Mouse (Mus musculus): Measurements from ENCODE around the gene Acsm5. TPM values are rescaled to one million over a fixed set of nuclear protein-coding genes. Genes with fewer than 3 reads are reported as not detected.

Acsm5 gene
- polyA plus RNA-seq (2012; rRNA removed) = 1.0 and 2.7 TPM in 2 replicates

DNA sequence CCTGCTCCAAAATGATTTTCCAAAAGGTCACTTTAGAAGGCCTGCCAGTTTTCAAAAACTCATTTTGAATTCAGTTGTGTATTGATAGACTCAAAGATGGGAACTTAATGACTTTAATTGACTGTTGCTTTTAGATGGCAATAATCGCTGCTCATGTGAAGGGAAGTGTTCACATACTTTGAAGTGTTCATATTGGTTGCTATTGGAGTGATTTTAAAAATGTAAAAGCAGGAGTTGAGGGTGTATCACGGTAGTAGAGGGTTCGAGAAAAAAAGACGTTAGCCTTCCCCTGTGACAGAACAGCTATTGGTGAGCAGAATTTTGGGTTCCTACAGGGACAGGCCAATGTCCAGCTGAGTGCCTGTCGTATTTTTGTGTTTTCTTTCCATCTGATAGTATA, at the start of gene Acsm5:
Gene Acsm5, plus strand, starts transcription at position 301 of the 400 bp plus-strand sequence.
- TF ChIP-seq POLR2A (IDR thresholded peaks at IDR 0.05; ENCODE audit: low read depth, low read length) = no peak
- TF ChIP-seq CTCF (IDR thresholded peaks at IDR 0.05; ENCODE audit: extremely low read depth, insufficient read length, insufficient replicate concordance, low read depth, low read length) = no peak
- Histone ChIP-seq H3K27me3 (ENCODE audit: control insufficient read depth, insufficient read depth, low read length) (no peaks in the 10 kb centered on the region), H3K4me3 (ENCODE audit: low read depth, low read length) (no peak within 1 kb of the TSS), H3K36me3 (ENCODE audit: control insufficient read depth, insufficient read depth, low read length) (no peaks in the 10 kb centered on the region), H3K4me1 (ENCODE audit: control insufficient read depth, insufficient read depth, insufficient read length, low read length) (peaks cover 25% of the 10 kb centered on the region; the same call in 1 of the 2 replicates), H3K27ac (ENCODE audit: insufficient read depth, low read depth, low read length) (no peak within 1 kb of the TSS)
- 69% methylated on average over 5 of the region's 5 CpGs for WGBS

DNA sequence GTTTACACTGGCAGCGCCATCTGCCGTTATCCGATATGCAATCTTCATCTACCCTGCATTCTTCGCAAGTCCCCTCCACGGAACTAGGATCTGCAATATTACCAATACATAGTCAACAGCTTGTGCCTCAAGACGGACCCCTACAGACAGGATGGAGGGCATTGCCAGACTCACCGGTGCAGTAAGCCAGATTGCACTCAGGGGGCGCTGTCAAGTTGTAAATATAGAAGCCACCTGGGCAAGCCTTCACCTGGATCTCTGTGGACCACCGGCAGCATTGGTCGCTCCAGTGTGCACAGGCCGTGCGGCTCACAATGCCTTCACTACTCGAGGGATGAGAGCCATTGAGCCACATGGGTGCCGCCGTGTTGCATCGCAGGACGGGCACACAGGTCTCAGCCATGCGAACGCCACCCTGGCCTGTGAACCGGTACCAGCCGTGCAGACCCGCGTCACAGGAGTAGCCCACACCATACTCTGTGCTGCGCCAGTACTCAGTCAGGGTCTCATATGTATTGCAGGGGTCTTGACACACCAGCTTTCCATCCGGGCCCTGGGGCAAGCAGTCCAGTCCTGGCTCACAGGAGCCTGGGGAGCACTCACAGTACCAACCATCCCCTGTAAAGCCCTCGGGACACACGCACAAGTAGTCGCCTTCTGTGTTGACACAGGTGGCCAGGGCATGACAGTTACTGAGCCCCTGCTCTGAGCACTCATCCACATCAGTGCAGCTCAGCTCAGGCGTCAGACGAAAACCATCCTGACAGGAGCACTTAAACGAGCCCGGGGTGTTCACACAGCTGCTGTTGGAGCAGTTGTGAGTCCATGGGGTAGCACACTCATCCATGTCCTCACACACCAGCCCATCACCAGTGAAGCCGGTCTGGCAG, 42.5 kb upstream of the Acsm5 start:
- Histone ChIP-seq H3K27ac (ENCODE audit: insufficient read depth, low read depth, low read length) (no peak overlapping the region), H3K36me3 (ENCODE audit: control insufficient read depth, insufficient read depth, low read length) (no peaks in the 10 kb centered on the region)
- 67% methylated on average over 33 of the region's 33 CpGs for WGBS

DNA sequence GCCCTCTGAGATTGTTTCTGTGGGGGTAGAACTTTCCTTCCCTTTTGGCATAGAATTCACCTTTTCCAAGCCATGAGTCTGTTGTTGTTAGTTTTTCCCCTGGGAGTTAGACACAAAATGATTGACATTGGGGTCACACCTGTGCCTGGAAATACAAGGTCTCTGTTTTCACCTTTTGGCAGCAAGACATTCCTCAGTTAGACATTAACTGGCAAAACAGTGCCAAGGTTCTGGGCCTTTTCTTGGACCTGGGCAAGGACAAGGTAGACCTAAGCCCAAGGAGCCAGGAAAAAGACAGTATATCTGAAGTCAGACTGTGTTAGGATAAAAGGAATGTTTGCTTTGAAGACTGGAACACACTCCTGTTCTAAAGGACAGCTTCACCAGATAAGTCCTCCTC, 40.0 kb upstream of the Acsm5 start, which contains the start of gene Umod:
Gene Umod, minus strand, starts transcription at position 27 of the 400 bp plus-strand sequence.
- Histone ChIP-seq H3K27ac (ENCODE audit: insufficient read depth, low read depth, low read length) (no peak within 1 kb of the TSS), H3K4me3 (ENCODE audit: low read depth, low read length) (no peak within 1 kb of the TSS)

More for the DNA sequence above, 42.5 kb upstream of the Acsm5 start:
- Histone ChIP-seq H3K4me3 (ENCODE audit: low read depth, low read length) (no peak overlapping the region), H3K4me1 (ENCODE audit: control insufficient read depth, insufficient read depth, insufficient read length, low read length) (no peaks in the 10 kb centered on the region), H3K27me3 (ENCODE audit: control insufficient read depth, insufficient read depth, low read length) (no peaks in the 10 kb centered on the region)
- TF ChIP-seq POLR2A (IDR thresholded peaks at IDR 0.05; ENCODE audit: low read depth, low read length) (no peak), CTCF (IDR thresholded peaks at IDR 0.05; ENCODE audit: extremely low read depth, insufficient read length, insufficient replicate concordance, low read depth, low read length) (no peak)

GRCm38 (mm10) chr7:119484154-119484553, 35.1 kb upstream of the Acsm5 start:
- Histone ChIP-seq H3K4me1 (ENCODE audit: control insufficient read depth, insufficient read depth, insufficient read length, low read length) (no peaks in the 10 kb centered on the region), H3K27ac (ENCODE audit: insufficient read depth, low read depth, low read length) (no peak overlapping the region), H3K4me3 (ENCODE audit: low read depth, low read length) (no peak overlapping the region), H3K27me3 (ENCODE audit: control insufficient read depth, insufficient read depth, low read length) (no peaks in the 10 kb centered on the region), H3K36me3 (ENCODE audit: control insufficient read depth, insufficient read depth, low read length) (no peaks in the 10 kb centered on the region)
- TF ChIP-seq CTCF (IDR thresholded peaks at IDR 0.05; ENCODE audit: extremely low read depth, insufficient read length, insufficient replicate concordance, low read depth, low read length) (no peak), POLR2A (IDR thresholded peaks at IDR 0.05; ENCODE audit: low read depth, low read length) (no peak)
- 82% methylated on average over 4 of the region's 4 CpGs for WGBS

More for the DNA sequence above, 40.0 kb upstream of the Acsm5 start, which contains the start of gene Umod:
- Histone ChIP-seq H3K36me3 (ENCODE audit: control insufficient read depth, insufficient read depth, low read length) (no peaks in the 10 kb centered on the region), H3K4me1 (ENCODE audit: control insufficient read depth, insufficient read depth, insufficient read length, low read length) (no peaks in the 10 kb centered on the region), H3K27me3 (ENCODE audit: control insufficient read depth, insufficient read depth, low read length) (no peaks in the 10 kb centered on the region)
- no peak for TF ChIP-seq POLR2A (IDR thresholded peaks at IDR 0.05; ENCODE audit: low read depth, low read length)
- no peak for TF ChIP-seq CTCF (IDR thresholded peaks at IDR 0.05; ENCODE audit: extremely low read depth, insufficient read length, insufficient replicate concordance, low read depth, low read length)

DNA sequence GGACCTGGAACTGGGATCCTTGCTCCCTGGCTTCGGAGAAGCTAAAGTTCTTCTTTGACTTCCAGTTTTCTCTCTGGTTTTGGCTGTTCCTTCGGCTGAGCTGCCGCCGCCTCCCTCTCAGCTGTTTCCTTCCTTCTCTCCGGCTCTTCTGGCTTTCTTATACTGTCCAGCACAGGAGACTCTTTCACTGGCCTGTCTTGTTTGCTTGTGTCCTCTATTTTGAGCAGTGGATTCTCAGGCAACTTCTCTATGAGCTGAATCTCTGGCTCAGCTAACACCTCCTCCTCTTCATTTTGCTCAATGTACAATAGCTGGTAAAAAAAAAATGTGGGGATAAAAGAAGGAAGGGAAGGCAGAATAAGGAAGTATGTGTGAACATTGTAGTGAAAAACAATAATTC, 32.6 kb upstream of the Acsm5 start:
- H3K4me3 ChIP-seq (ENCODE audit: low read depth, low read length) = no peak overlapping the region
- 77% methylated on average over 5 of the region's 5 CpGs for WGBS
- TF ChIP-seq CTCF (IDR thresholded peaks at IDR 0.05; ENCODE audit: extremely low read depth, insufficient read length, insufficient replicate concordance, low read depth, low read length) (no peak), POLR2A (IDR thresholded peaks at IDR 0.05; ENCODE audit: low read depth, low read length) (no peak)
- no peak overlapping the region for H3K27ac ChIP-seq (ENCODE audit: insufficient read depth, low read depth, low read length)
- H3K4me1 ChIP-seq (ENCODE audit: control insufficient read depth, insufficient read depth, insufficient read length, low read length) = no peaks in the 10 kb centered on the region
- no peaks in the 10 kb centered on the region for H3K36me3 ChIP-seq (ENCODE audit: control insufficient read depth, insufficient read depth, low read length)
- H3K27me3 ChIP-seq (ENCODE audit: control insufficient read depth, insufficient read depth, low read length) = no peaks in the 10 kb centered on the region

DNA sequence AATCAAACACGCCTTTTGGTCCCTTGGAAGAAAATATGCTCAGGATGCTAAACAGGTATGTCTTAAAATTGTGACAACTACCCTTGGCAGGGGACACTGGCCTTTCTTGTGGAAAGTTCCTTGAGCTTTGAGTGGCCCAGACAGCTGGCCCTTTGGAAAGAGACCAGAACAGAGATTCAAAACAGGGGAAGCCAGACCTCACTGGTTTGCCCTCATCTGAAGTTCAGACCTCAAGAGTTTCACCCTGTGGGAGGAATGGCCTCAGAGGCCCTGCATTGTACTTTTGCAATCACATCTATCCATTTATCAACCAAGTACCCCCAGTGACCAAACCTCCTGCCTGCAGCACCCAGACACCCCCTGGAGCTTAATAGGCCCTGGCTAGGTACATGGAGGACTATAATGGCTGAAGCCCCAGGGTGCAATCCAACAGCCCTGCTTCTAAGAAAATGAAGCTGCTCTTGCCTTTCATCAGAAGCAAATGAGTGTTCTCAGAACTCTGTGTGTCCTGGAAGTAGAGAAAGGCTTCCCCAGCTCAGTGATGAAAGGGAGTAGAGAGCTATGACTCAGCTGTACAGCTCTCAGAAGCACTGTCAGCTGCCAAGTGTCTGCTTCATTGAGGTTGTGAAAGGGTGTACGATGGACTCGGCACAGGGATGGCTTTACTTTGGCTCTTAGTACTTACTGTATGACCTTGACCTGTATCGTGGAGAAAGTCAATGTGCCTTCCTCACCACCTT, 29.1 kb upstream of the Acsm5 start:
- Histone ChIP-seq H3K4me3 (ENCODE audit: low read depth, low read length) (no peak overlapping the region), H3K4me1 (ENCODE audit: control insufficient read depth, insufficient read depth, insufficient read length, low read length) (no peaks in the 10 kb centered on the region), H3K36me3 (ENCODE audit: control insufficient read depth, insufficient read depth, low read length) (no peaks in the 10 kb centered on the region), H3K27me3 (ENCODE audit: control insufficient read depth, insufficient read depth, low read length) (no peaks in the 10 kb centered on the region), H3K27ac (ENCODE audit: insufficient read depth, low read depth, low read length) (no peak overlapping the region)
- 76% methylated on average over 4 of the region's 4 CpGs for WGBS
- no peak for TF ChIP-seq POLR2A (IDR thresholded peaks at IDR 0.05; ENCODE audit: low read depth, low read length)
- no peak for TF ChIP-seq CTCF (IDR thresholded peaks at IDR 0.05; ENCODE audit: extremely low read depth, insufficient read length, insufficient replicate concordance, low read depth, low read length)

DNA sequence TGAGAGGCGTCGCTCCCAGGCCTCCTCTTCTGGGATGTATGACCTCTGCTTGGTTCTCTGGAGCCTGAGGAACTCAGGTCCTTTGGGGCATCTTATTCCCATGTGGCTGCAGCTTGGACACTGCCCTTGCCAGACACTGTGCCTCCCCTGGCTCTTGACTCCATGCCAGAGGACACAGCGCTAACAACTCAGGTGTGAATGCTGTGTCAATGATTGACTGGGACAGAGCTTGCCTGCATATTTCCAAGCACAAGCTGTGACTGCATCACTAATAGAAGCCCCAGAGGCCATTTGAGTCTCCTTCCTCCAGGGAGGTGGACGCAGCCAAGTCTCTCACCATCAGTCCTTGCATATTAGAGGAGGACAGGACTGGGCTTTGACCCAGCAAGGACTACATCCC, 8.1 kb upstream of the Acsm5 start:
- 63% methylated on average over 4 of the region's 4 CpGs for WGBS
- H3K4me3 ChIP-seq (ENCODE audit: low read depth, low read length) = no peak overlapping the region
- TF ChIP-seq POLR2A (IDR thresholded peaks at IDR 0.05; ENCODE audit: low read depth, low read length) (no peak), CTCF (IDR thresholded peaks at IDR 0.05; ENCODE audit: extremely low read depth, insufficient read length, insufficient replicate concordance, low read depth, low read length) (no peak)
- no peak overlapping the region for H3K27ac ChIP-seq (ENCODE audit: insufficient read depth, low read depth, low read length)
- H3K4me1 ChIP-seq (ENCODE audit: control insufficient read depth, insufficient read depth, insufficient read length, low read length) = peaks cover 7% of the 10 kb centered on the region; the same call in 1 of the 2 replicates
- no peaks in the 10 kb centered on the region for H3K27me3 ChIP-seq (ENCODE audit: control insufficient read depth, insufficient read depth, low read length)
- no peaks in the 10 kb centered on the region for H3K36me3 ChIP-seq (ENCODE audit: control insufficient read depth, insufficient read depth, low read length)

Data from small intestine, adult 2 months (tissue).